Mouse (Mus musculus): Measurements from ENCODE around the gene Ntsr1.

Gene Ntsr1

GRCm38 (mm10) chr2:180563296-180563695 is 63.5 kb downstream of the Ntsr1 start:
- DNase-seq, result no peak

DNA sequence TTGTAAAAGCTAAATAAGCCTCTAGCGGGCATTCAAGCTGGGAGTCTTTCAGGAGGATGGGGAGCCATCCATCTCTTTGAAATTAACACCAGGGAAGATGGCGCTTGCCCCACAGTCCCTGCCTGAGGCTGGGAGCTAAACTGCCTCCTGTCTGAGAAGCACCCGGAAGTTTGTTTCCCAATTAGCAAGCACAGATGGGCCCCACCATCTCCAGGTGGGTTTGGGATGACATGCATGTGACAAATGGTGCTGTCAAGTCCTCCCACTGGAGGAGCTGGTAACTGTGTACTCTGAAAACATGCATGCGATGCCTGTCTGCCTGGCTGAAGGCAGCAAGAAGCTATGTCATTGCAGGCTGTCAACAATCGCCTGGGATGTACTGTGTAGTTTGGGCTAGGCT is 64.1 kb downstream of the Ntsr1 start:
- no peak for DNase-seq

GRCm38 (mm10) chr2:180566240-180566913 is 66.6 kb downstream of the Ntsr1 start:
- DNase-seq, result peak; percentile 60 to 61

DNA sequence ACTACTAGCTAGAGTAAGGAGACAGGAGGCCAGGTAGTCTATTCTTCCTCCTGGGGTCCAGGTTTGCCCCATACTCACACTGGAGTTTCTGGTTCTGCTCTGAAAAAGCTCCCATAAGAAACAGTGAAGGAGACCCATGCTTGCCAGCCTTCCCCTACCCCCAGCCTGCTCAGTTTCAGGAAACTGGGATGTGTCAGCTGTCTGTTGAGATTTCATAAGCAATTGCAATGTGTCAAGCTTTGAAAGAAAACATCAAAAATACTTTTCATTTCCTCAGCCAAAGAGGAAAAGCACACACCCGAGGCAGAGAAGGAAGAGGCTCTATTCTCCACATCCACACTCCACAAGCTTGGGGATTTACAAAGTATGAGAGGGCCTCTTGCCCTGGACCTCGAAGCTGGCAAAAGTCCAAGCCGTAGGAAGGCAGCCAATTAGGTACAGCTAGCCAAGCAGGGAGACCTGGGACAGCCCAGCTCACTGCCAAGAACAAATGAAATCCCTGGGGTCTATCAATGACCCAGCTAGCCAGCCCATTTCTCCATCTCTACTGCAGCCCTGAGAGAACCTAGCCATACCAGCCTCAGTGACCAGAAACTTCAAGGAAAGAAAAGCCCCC is 69.4 kb downstream of the Ntsr1 start:
- DNase-seq, result peak; percentile 49 to 50

DNA sequence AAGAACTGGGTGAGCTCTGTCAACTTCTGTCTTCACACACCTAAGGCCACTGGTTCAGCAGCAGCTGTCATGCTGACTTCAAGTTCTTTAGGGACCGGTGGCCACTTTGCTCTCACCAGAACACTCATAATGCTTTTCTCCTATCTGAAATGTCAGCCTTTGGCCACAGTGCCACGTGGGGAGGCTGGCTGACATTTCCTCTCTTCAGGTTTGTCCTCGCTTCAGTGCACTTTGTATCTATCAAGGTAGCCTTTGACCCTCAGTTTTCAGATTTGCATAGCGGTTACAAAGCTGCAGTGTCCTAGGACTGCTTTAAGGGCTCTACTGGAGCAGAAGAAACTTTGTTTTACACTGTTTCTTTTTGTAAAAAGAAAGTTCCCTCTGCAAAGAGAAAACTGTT is 76.7 kb downstream of the Ntsr1 start:
- DNase-seq, result no peak

DNA sequence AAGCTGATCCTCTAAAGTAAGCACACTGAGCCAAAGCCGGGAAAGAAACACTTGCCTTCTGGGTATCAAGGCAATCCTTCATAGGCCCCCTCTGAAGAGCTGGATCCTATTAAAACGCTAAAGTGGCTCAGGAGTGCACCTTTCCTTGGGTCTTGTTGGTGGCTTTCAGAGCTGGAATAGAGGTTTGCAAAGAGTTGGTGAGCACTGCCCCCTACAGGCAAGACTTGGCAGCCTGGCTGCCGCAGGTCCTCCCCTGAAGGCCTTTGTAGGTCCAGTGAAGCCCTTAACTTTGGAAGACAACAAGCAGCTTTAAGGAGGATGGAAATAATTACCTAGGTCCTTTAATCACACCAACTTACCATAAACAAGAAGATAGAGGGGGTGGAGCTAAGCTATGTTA is 78.9 kb downstream of the Ntsr1 start:
- peak; percentile 73 for DNase-seq

DNA sequence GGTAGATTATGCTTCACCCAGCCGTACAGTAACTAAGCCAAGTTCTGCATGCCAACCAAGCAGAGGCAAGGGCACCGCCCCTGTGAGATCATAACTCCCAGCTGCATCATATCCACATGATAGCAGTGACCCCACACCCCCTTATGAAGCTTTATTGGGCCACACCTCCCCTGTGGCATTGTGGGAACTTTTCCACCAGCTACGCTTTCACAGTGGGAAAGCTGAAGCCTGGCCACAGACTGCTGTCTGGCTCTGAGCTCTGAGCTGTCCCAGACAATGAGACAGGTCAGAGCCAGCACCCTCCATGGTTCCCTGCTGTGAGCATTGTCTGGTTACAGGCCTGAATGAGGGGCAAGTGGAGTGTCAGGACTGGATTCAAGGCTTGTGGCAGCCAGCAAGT is 81.2 kb downstream of the Ntsr1 start, which contains the start of gene Mrgbp:
Mrgbp (plus strand) TSS at position 303 of the 400 bp plus-strand sequence.
- DNase-seq, result no peak

DNA sequence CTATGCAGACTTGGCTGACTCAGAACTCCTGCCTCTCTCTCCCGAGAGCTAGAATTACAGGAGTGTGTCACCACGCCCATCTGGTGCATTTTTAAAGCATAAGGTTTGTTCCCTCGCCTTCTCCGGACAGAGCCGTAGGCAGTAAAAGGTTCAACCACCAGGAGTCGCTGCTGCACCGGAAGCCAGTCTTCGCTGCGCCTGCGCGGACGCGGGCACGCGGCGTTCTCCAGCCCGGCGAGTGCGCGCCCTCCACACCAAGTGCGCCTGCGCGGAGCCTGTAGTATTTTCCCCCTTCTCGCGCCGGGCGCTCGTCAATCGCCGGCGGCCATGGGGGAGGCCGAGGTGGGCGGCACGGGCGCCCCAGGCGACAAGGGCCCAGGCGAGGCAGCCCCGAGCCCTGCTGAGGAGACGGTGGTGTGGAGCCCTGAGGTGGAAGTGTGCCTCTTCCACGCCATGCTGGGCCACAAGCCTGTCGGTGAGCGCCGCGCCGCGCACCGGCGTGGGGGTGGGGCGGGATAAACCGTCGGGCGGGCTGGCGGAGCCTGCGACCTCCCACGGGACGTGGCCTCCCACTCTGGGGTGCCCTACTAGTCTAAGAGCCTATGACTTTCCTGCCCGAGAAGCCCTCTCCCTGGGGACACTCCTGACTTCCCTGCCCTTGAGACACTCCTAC is 82.8 kb downstream of the Ntsr1 start:
- DNase-seq, result peak; percentile 98 to 99

- no peak for DNase-seq
These were observed 83.4 kb downstream of the Ntsr1 start for GRCm38 (mm10) chr2:180583154-180583507.

- DNase-seq, result no peak
These were observed 89.0 kb downstream of the Ntsr1 start for GRCm38 (mm10) chr2:180588736-180589122.

GRCm38 (mm10) chr2:180589123-180589831 is 89.5 kb downstream of the Ntsr1 start, which contains the start of gene Ogfr:
Ogfr (plus strand) TSS chr2:180589245.
- peak; percentile 74 to 79 for DNase-seq
